Mouse (Mus musculus): ENCODE results near the gene Cnot3. TPM values are rescaled to one million over a fixed set of nuclear protein-coding genes. Genes with fewer than 3 reads are reported as not detected.

Gene Cnot3
- polyA plus RNA-seq, 1 experiment from 2014 or later: 33.3 TPM

DNA sequence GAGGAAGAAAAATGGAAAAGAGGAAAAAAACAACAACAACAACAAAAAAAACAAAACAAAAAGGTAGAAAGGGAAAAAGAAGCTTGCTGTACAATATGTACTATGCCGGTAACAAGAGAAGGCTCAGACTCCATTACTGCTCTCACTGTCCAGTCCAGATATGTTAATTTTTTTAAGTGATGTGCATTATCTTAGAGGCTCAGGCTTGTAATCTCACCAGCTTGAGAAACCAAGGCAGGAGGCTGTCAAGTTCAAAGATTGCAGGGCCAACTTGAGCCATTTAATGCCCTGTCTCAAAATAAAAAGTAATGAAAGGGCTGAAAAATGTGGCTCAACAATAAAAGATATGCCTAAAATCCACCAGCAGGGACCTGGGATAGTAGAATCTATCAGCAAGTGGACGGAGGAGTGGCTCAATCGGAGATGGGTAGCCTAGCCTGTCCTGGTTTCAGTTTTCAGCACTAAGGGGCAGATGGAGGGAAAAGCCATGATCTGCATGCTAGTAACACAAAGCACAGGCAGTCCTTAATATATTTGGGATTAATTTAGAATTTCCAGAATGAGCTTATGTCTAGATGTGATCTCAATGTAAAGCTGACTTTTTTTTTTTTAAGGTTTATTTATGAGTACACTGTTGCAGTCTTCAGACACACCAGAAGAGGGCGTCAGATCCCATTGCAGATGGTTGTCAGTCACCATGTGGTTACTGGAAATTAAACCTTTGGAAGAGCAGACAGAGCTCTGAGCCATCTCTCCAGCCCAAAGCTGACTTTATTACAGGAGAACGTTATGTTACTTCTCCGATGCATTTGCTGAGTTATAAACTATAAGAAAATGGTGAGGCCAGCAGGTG is 28.5 kb upstream of the Cnot3 start:
- 35% methylated on average over 6 of the region's 6 CpGs for WGBS
- Histone ChIP-seq H3K4me2 (peak overlapping the region; percentile 72), H3K27ac (replicated peaks) (no peak overlapping the region), H3K9me3 (no peaks in the 10 kb centered on the region), H3K27me3 (replicated peaks) (no peaks in the 10 kb centered on the region), H3K4me3 (peak overlapping the region; percentile 78), H3K36me3 (peaks cover 29% of the 10 kb centered on the region), H3K4me1 (peaks cover 12% of the 10 kb centered on the region), H3K9ac (no peak overlapping the region; the same call in 1 of the 2 replicates)
- no peak for ATAC-seq (ENCODE audit: extremely low read depth, insufficient number of reproducible peaks, low FRiP score, low TSS enrichment)

DNA sequence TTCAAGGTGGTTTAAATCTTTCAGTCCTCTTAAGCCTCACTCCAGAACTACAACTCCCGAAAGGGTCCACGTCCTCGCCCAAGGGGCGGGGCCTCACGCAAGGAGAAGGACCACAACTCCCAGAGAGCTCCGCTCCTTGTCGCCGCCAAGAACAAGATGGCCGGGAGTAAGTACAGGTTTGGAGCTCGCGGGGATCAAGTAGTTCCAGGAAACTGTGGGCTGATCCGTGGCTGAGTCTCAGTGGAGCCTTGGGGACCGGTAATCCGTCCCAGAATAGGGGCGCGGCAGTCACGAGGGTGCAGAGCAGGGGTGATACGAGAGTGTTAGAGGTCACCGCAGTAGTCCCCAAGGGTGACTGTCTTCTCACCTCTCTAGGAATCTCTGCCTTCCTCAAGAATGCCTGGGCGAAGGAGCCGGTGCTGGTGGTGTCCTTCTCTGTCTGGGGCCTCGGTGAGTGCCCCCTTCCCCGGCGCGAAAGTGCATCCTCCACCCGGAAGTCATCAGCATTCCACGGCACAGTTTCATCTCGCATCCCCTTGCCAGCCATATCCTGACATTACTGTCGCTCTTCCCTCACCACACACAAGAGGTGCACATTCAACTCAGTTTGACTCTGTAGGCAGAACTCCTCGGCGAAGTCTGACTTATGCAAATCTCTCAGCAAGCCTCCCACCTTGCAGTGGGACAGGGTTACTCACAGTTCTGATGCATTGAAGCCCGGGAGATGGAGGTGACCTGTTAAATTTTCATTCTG is 27.6 kb upstream of the Cnot3 start, which contains the start of gene Ndufa3:
Gene Ndufa3, plus strand, starts transcription at position 132 of the 754 bp plus-strand sequence.
- H3K9me3 ChIP-seq: no peaks in the 10 kb centered on the region
- H3K27ac ChIP-seq (replicated peaks): peak within 1 kb of the TSS; percentile 79
- peak within 1 kb of the TSS; percentile 86 for H3K9ac ChIP-seq
- peaks cover 37% of the 10 kb centered on the region for H3K36me3 ChIP-seq
- peaks cover 12% of the 10 kb centered on the region for H3K4me1 ChIP-seq
- 2% methylated on average over 32 of the region's 32 CpGs for WGBS
- peak within 1 kb of the TSS; percentile 78 for H3K4me3 ChIP-seq
- ATAC-seq (ENCODE audit: extremely low read depth, insufficient number of reproducible peaks, low FRiP score, low TSS enrichment): peak; percentile 82
- no peaks in the 10 kb centered on the region for H3K27me3 ChIP-seq (replicated peaks)
- peak within 1 kb of the TSS; percentile 72 for H3K4me2 ChIP-seq

- H3K4me2 ChIP-seq: peak overlapping the region; percentile 100
- 29% methylated on average over 4 of the region's 4 CpGs for WGBS
- H3K9me3 ChIP-seq: no peaks in the 10 kb centered on the region
- H3K4me1 ChIP-seq: peaks cover 25% of the 10 kb centered on the region
- peak overlapping the region; percentile 80 for H3K4me3 ChIP-seq
- H3K36me3 ChIP-seq: peaks cover 65% of the 10 kb centered on the region
- peak overlapping the region; percentile 86; the same call in 1 of the 2 replicates for H3K27ac ChIP-seq (replicated peaks)
- peak overlapping the region; percentile 92 for H3K9ac ChIP-seq
- H3K27me3 ChIP-seq (replicated peaks): no peaks in the 10 kb centered on the region
- no peak for ATAC-seq (ENCODE audit: extremely low read depth, insufficient number of reproducible peaks, low FRiP score, low TSS enrichment)
Observed at GRCm38 (mm10) chr7:3629030-3629429, 16.0 kb upstream of the Cnot3 start.

DNA sequence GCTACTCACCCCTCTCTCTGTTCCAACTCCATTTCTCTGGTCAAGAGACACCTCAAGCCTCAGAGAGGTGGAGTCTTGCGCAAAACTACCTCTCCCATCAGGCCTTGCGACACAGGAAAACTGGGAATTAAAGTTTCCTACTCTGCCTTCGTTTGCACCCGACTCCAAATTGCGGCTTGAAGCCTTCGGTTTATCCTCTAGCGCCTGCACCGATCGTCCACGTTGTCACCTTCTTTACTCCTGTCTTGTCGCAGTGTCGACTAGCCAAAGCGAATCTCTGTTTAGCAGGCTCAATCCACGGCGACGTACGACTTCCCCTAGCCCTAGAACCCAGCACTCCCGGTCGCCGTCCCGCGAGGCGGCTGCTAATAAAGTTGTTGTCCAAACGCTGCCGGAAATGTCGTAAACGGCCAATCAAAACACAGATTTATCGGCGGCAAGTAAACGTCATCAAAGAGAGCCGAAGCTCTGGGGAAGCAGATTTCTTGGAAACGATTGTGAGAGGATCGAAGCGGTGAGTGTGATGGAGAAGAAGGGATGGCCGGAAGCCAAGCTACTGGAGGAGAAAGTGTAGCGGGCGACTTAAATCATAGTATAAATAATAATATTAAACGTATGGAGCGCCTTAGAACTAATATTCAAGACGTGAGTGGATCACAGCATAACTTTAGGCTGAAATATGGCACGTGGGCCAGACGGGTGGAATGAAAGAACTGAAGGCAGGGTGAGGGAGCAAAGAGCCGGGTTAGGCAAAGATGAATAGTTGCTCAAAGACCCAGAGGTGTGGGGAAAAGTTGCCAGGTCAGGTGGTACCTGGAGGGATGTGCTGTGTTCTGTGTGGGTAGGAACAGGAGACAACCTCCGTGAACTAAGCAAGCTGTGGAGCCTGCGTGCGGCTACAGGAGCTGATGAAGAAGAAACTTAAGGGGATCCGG is 15.3 kb upstream of the Cnot3 start, which contains the start of the genes Tfpt and Prpf31:
Gene Tfpt, minus strand, starts transcription at position 387 of the 935 bp plus-strand sequence.
Gene Prpf31, plus strand, starts transcription at position 443 of the 935 bp plus-strand sequence.
- Histone ChIP-seq H3K27ac (replicated peaks) (peak within 1 kb of the TSS; percentile 86), H3K4me1 (peaks cover 25% of the 10 kb centered on the region), H3K4me2 (peak within 1 kb of the TSS; percentile 100), H3K27me3 (replicated peaks) (no peaks in the 10 kb centered on the region), H3K9me3 (no peaks in the 10 kb centered on the region), H3K9ac (peak within 1 kb of the TSS; percentile 92), H3K4me3 (peak within 1 kb of the TSS; percentile 80), H3K36me3 (peaks cover 65% of the 10 kb centered on the region)
- peak; percentile 65 for ATAC-seq (ENCODE audit: extremely low read depth, insufficient number of reproducible peaks, low FRiP score, low TSS enrichment)
- WGBS: under 1% methylated on average over 47 of the region's 47 CpGs

- ATAC-seq (ENCODE audit: extremely low read depth, insufficient number of reproducible peaks, low FRiP score, low TSS enrichment): no peak
- 53% methylated on average over 3 of the region's 3 CpGs for WGBS
- peaks cover 25% of the 10 kb centered on the region for H3K4me1 ChIP-seq
- H3K4me3 ChIP-seq: peak overlapping the region; percentile 80
- H3K9ac ChIP-seq: peak overlapping the region; percentile 92
- no peaks in the 10 kb centered on the region for H3K27me3 ChIP-seq (replicated peaks)
- peak overlapping the region; percentile 100 for H3K4me2 ChIP-seq
- H3K27ac ChIP-seq (replicated peaks): no peak overlapping the region
- no peaks in the 10 kb centered on the region for H3K9me3 ChIP-seq
- H3K36me3 ChIP-seq: peaks cover 65% of the 10 kb centered on the region
Observed at GRCm38 (mm10) chr7:3630478-3630815, 14.6 kb upstream of the Cnot3 start.

DNA sequence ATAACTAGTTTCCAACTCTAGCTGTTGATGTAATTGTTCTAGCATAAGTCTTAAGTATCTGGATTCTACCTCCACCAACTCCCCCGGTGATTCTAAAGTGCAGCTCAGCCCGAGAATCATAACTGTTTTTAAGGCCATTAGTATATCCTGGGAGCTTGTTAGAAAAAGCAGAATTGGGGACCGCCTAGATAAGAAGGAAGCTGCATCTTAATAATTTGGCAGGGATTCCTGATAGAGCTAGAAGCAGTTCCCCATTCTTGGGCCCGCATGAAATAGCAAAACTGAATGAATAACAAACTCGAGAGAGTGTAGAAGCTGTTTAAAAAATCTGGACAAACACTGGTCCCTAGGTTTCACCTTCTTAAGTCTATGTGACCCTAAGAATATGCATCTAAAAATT is 1.7 kb upstream of the Cnot3 start:
- Histone ChIP-seq H3K4me2 (peak overlapping the region; percentile 73), H3K27ac (replicated peaks) (no peak overlapping the region), H3K4me1 (peaks cover 29% of the 10 kb centered on the region), H3K36me3 (peaks cover 54% of the 10 kb centered on the region), H3K27me3 (replicated peaks) (no peaks in the 10 kb centered on the region), H3K4me3 (peak overlapping the region; percentile 99; the same call in 1 of the 2 replicates), H3K9ac (no peak overlapping the region), H3K9me3 (no peaks in the 10 kb centered on the region)
- 62% methylated on average over 5 of the region's 5 CpGs for WGBS
- ATAC-seq (ENCODE audit: extremely low read depth, insufficient number of reproducible peaks, low FRiP score, low TSS enrichment): no peak

DNA sequence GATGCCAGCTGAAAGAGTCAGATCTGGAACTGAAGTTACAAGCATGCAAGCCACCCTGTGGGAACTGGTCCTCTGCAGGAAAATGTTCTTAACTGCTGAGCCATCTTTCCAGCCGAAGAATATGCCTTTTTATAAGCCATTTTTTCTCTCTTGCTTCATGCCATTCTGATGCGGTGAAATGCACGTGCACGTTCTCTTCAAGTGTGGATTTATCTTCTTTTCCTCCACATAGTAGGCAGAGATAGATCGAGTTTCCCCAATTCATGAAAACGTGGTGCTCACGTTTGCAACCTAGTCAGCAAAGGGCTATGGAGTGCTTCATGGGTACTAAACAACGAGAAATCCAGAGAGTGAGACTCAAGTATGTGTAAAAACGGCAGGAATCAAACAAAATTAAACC is 1.2 kb upstream of the Cnot3 start:
- Histone ChIP-seq H3K4me1 (peaks cover 34% of the 10 kb centered on the region), H3K27me3 (replicated peaks) (no peaks in the 10 kb centered on the region), H3K9me3 (no peaks in the 10 kb centered on the region), H3K27ac (replicated peaks) (peak overlapping the region; percentile 61; the same call in 1 of the 2 replicates), H3K4me3 (peak overlapping the region; percentile 99), H3K9ac (peak overlapping the region; percentile 59), H3K36me3 (peaks cover 52% of the 10 kb centered on the region), H3K4me2 (peak overlapping the region; percentile 73)
- ATAC-seq (ENCODE audit: extremely low read depth, insufficient number of reproducible peaks, low FRiP score, low TSS enrichment): no peak
- 22% methylated on average over 9 of the region's 9 CpGs for WGBS

- Histone ChIP-seq H3K9me3 (no peaks in the 10 kb centered on the region), H3K4me1 (peaks cover 38% of the 10 kb centered on the region), H3K27ac (replicated peaks) (peak overlapping the region; percentile 61), H3K36me3 (peaks cover 47% of the 10 kb centered on the region), H3K9ac (peak overlapping the region; percentile 59), H3K27me3 (replicated peaks) (no peaks in the 10 kb centered on the region), H3K4me3 (peak overlapping the region; percentile 99), H3K4me2 (peak overlapping the region; percentile 73)
- no peak for ATAC-seq (ENCODE audit: extremely low read depth, insufficient number of reproducible peaks, low FRiP score, low TSS enrichment)
- WGBS: 1% methylated on average over 11 of the region's 11 CpGs
Observed at GRCm38 (mm10) chr7:3644348-3644671, 758 bp upstream of the Cnot3 start.

DNA sequence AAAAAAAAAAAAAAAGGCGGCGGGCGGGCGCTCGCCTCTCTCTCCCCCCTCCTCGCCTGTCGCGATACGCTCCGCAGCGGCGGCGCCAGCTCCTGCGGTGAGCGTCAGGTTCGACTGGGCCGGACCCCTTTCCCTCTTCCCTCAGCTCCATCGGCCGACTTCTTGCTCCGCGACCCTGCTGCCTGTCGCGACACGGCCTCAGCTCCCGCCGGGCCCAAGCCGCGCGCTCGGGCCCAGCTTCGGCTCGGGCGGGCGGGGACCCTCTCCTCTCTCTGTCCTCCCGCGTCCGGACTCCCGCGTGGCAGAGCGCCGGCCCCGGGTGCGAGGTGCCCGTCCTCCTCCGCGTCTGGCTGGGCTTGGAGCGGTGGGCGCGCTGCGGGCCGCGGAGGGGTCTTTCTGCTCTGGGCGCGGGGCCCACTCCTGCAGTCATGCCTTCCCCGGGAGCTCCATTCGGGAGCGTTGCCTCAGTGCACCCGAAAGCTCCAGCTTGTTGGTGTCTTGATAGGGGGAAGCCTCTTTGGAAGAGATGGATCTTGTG is 489 bp downstream of the Cnot3 start:
- peak overlapping the region; percentile 98 for H3K27ac ChIP-seq (replicated peaks)
- peak overlapping the region; percentile 100 for H3K9ac ChIP-seq
- no peaks in the 10 kb centered on the region for H3K27me3 ChIP-seq (replicated peaks)
- ATAC-seq (ENCODE audit: extremely low read depth, insufficient number of reproducible peaks, low FRiP score, low TSS enrichment): peak; percentile 5; the same call in 1 of the 2 replicates
- no peaks in the 10 kb centered on the region for H3K9me3 ChIP-seq
- peak overlapping the region; percentile 99 for H3K4me3 ChIP-seq
- WGBS: under 1% methylated on average over 53 of the region's 58 CpGs
- H3K36me3 ChIP-seq: peaks cover 45% of the 10 kb centered on the region
- peak overlapping the region; percentile 88 for H3K4me2 ChIP-seq
- peaks cover 45% of the 10 kb centered on the region for H3K4me1 ChIP-seq

- Histone ChIP-seq H3K36me3 (peaks cover 45% of the 10 kb centered on the region), H3K27ac (replicated peaks) (peak overlapping the region; percentile 98), H3K4me2 (peak overlapping the region; percentile 88), H3K4me3 (peak overlapping the region; percentile 99), H3K9me3 (no peaks in the 10 kb centered on the region), H3K9ac (peak overlapping the region; percentile 100), H3K27me3 (replicated peaks) (no peaks in the 10 kb centered on the region), H3K4me1 (peaks cover 45% of the 10 kb centered on the region)
- no peak for ATAC-seq (ENCODE audit: extremely low read depth, insufficient number of reproducible peaks, low FRiP score, low TSS enrichment)
- WGBS: 14% methylated on average over 9 of the region's 9 CpGs
Observed at GRCm38 (mm10) chr7:3646188-3646587, 1.1 kb downstream of the Cnot3 start.
